Mouse (Mus musculus): ENCODE measurements around the gene Tsen54.

The Tsen54 gene

GRCm38 (mm10) chr11:115859143-115859945 is 44.8 kb downstream of the Tsen54 start:
- peak; percentile 66 for DNase-seq (ENCODE audit: low spot score)

GRCm38 (mm10) chr11:115863895-115864294 is 49.4 kb downstream of the Tsen54 start:
- DNase-seq (ENCODE audit: low spot score) = no peak

- DNase-seq (ENCODE audit: low spot score) = peak; percentile 47
These were observed 54.9 kb downstream of the Tsen54 start for GRCm38 (mm10) chr11:115869393-115869792.

DNA sequence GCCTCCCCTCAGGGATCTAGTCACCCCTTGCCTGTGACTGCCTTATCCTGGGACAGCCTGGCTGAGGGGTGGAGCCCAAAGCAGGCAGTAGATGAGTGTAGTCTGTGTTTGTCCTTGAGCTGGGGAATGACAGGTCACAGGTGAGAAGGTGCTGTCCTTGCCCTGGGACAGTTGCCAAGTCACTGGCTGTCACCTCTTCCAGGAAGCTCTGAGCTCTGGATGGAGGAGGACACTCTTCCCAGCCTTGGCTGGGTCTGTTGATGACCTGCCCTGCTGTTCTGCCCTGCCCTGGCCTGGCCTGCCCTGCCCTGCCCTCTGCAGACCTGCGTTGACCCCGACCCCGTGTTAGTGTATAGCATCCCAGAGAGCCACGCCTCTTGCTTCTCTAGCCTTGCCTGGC is 57.9 kb downstream of the Tsen54 start:
- no peak for DNase-seq (ENCODE audit: low spot score)

All from c-Kit-positive CD71-positive TER-119-positive erythroid progenitor cells, embryonic 14.5 days (primary cell).